Mouse (Mus musculus) megakaryocyte, embryonic 14.5 days (primary cell): ENCODE results near the gene Actr2. TPM values are rescaled to one million over a fixed set of nuclear protein-coding genes. Genes with fewer than 3 reads are reported as not detected.
A peak's percentile ranks its signal among the peaks of the same experiment; 100 is the strongest.
"Not testable (repeated sequence)": the region's sequence is repeated elsewhere in the genome, so short reads cannot be mapped to it uniquely, and the experiment has no call there.

ENCODE experiments used
- H3K27me3 ChIP-seq: replicated peaks from 2 replicates; pipeline ENCODE3; 2012; ENCODE audit warnings: inconsistent platforms
- H3K36me3 ChIP-seq: replicated peaks from 2 replicates; pipeline ENCODE3; 2012; ENCODE audit warnings: low read length, inconsistent platforms, mixed read lengths
- H3K4me1 ChIP-seq: 2 replicates; pipeline ENCODE4 v1.6.1; 2012; ENCODE audit warnings: inconsistent platforms
- H3K4me3 ChIP-seq: replicated peaks from 2 replicates; pipeline ENCODE3; 2012; ENCODE audit warnings: moderate library complexity, mild to moderate bottlenecking, inconsistent platforms
- H3K9me3 ChIP-seq: 2 replicates; pipeline ENCODE4 v1.6.1; 2012; ENCODE audit warnings: inconsistent platforms
- FLI1 ChIP-seq: IDR thresholded peaks from 2 replicates; pipeline ENCODE4 v1.6.1; 2012; ENCODE audit warnings: low read length, inconsistent platforms, mixed read lengths
- GATA1 ChIP-seq: IDR thresholded peaks from 3 replicates; pipeline ENCODE4 v1.6.1; 2012; ENCODE audit warnings: mixed read lengths, low read length, inconsistent platforms, borderline replicate concordance
- polyA plus RNA-seq: library from polyadenylated mRNA; stranded (reverse); fragments of >175 nt; gene quantifications from 2 replicates; pipeline ENCODE4 v1.2.3, GENCODE M21; 2012; ENCODE audit warnings: low replicate concordance; ENCODE audit not compliant: insufficient read depth

Actr2 gene
- polyA plus RNA-seq, 1 experiment = 26.1 TPM

- Histone ChIP-seq H3K4me3 (no peak overlapping the region), H3K27me3 (peaks cover 9% of the 10 kb centered on the region)
These were observed 27.6 kb upstream of the Actr2 start for GRCm38 (mm10) chr11:20140286-20140685.

GRCm38 (mm10) chr11:20139711-20140110 lies 27.0 kb upstream of the Actr2 start:
- Histone ChIP-seq H3K36me3 (no peaks in the 10 kb centered on the region), H3K4me1 (peaks cover 5% of the 10 kb centered on the region; the same call in 1 of the 2 replicates), H3K9me3 (no peaks in the 10 kb centered on the region), H3K27me3 (peaks cover 9% of the 10 kb centered on the region), H3K4me3 (no peak overlapping the region)
- no peak for TF ChIP-seq FLI1
- no peak for TF ChIP-seq GATA1

More at GRCm38 (mm10) chr11:20140286-20140685, 27.6 kb upstream of the Actr2 start:
- no peak for TF ChIP-seq FLI1
- no peak for TF ChIP-seq GATA1
- Histone ChIP-seq H3K36me3 (no peaks in the 10 kb centered on the region), H3K9me3 (no peaks in the 10 kb centered on the region), H3K4me1 (peaks cover 5% of the 10 kb centered on the region; the same call in 1 of the 2 replicates)

GRCm38 (mm10) chr11:20138498-20139208 lies 25.9 kb upstream of the Actr2 start:
- Histone ChIP-seq H3K4me1 (peaks cover 5% of the 10 kb centered on the region; the same call in 1 of the 2 replicates), H3K36me3 (no peaks in the 10 kb centered on the region), H3K9me3 (no peaks in the 10 kb centered on the region), H3K4me3 (no peak overlapping the region), H3K27me3 (peaks cover 9% of the 10 kb centered on the region)
- TF ChIP-seq FLI1 (no peak), GATA1 (no peak)

GRCm38 (mm10) chr11:20137872-20138271 lies 25.2 kb upstream of the Actr2 start:
- no peak for TF ChIP-seq FLI1
- no peak for TF ChIP-seq GATA1
- H3K36me3 ChIP-seq = no peaks in the 10 kb centered on the region
- H3K9me3 ChIP-seq = no peaks in the 10 kb centered on the region
- H3K27me3 ChIP-seq = peaks cover 9% of the 10 kb centered on the region
- H3K4me1 ChIP-seq = peaks cover 5% of the 10 kb centered on the region
- no peak overlapping the region for H3K4me3 ChIP-seq

- Histone ChIP-seq H3K4me1 (peaks cover 8% of the 10 kb centered on the region), H3K27me3 (peaks cover 9% of the 10 kb centered on the region), H3K9me3 (no peaks in the 10 kb centered on the region), H3K4me3 (no peak overlapping the region), H3K36me3 (no peaks in the 10 kb centered on the region)
- no peak for TF ChIP-seq FLI1
These were observed 23.6 kb upstream of the Actr2 start for GRCm38 (mm10) chr11:20136314-20136713.

GRCm38 (mm10) chr11:20134869-20135268 lies 22.2 kb upstream of the Actr2 start:
- not testable (repeated sequence) for H3K4me1 ChIP-seq, H3K9me3 ChIP-seq, H3K27me3 ChIP-seq, H3K36me3 ChIP-seq, H3K4me3 ChIP-seq

- Histone ChIP-seq H3K4me3 (no peak overlapping the region), H3K4me1 (peaks cover 8% of the 10 kb centered on the region), H3K27me3 (peaks cover 9% of the 10 kb centered on the region), H3K36me3 (no peaks in the 10 kb centered on the region), H3K9me3 (peaks cover 8% of the 10 kb centered on the region)
- TF ChIP-seq FLI1 (no peak), GATA1 (no peak)
These were observed 21.0 kb upstream of the Actr2 start for GRCm38 (mm10) chr11:20133721-20134120.

GRCm38 (mm10) chr11:20132955-20133562 lies 20.3 kb upstream of the Actr2 start:
- peaks cover 7% of the 10 kb centered on the region for H3K4me1 ChIP-seq
- H3K9me3 ChIP-seq = peaks cover 15% of the 10 kb centered on the region
- H3K27me3 ChIP-seq = peaks cover 7% of the 10 kb centered on the region
- no peaks in the 10 kb centered on the region for H3K36me3 ChIP-seq
- TF ChIP-seq GATA1 = no peak
- TF ChIP-seq FLI1 = no peak
- peak overlapping the region; percentile 89 for H3K4me3 ChIP-seq

GRCm38 (mm10) chr11:20126673-20127516 lies 14.2 kb upstream of the Actr2 start:
- Histone ChIP-seq H3K9me3 (peaks cover 15% of the 10 kb centered on the region), H3K27me3 (peaks cover 9% of the 10 kb centered on the region), H3K36me3 (no peaks in the 10 kb centered on the region), H3K4me1 (peaks cover 10% of the 10 kb centered on the region; the same call in 1 of the 2 replicates), H3K4me3 (no peak overlapping the region)
- TF ChIP-seq FLI1 = no peak
- no peak for TF ChIP-seq GATA1

GRCm38 (mm10) chr11:20125423-20125822 lies 12.7 kb upstream of the Actr2 start:
- Histone ChIP-seq H3K4me3 (no peak overlapping the region), H3K4me1 (peaks cover 6% of the 10 kb centered on the region; the same call in 1 of the 2 replicates), H3K27me3 (peaks cover 9% of the 10 kb centered on the region), H3K9me3 (peaks cover 15% of the 10 kb centered on the region), H3K36me3 (no peaks in the 10 kb centered on the region)
- TF ChIP-seq GATA1 (no peak), FLI1 (no peak)
